Comparison of ENCODE assay signal across 25 mouse cellular contexts in genomic region chr1:186663412-186663811, GRCm38 (mm10). TPM values are rescaled to one million over a fixed set of nuclear protein-coding genes. Genes with fewer than 3 reads are reported as not detected.
A peak's percentile ranks its signal among the peaks of the same experiment; 100 is the strongest.
DNase-seq lines count a peak whose midpoint lies in the region; ATAC-seq and TF ChIP-seq lines count a peak whose summit lies in the region.
"Had no signal": no experiment of that assay in that cellular context is flagged by ENCODE, and none has a peak within 500 bp of the region (broad histone marks: within the 10 kb centered on the region; RNA-seq: fewer than 3 reads in every experiment).

No protein-coding gene starts in this region.

- no peaks in the 10 kb centered on the region for H3K27me3 ChIP-seq in heart, embryonic 12.5 days (replicated peaks)
- H3K27me3 ChIP-seq in lung, embryonic 14.5 days (ENCODE audit: insufficient read depth, low read length), result no peaks in the 10 kb centered on the region
- H3K27me3 ChIP-seq: embryonic facial prominence, embryonic 15.5 days; hindbrain, embryonic 15.5 days; limb, embryonic 12.5 days; stomach, embryonic 15.5 days had no signal

- no peak for TF ChIP-seq POLR2A in lung, adult 2 months (IDR thresholded peaks at IDR 0.05; ENCODE audit: borderline replicate concordance, extremely low read depth, low read depth, low read length)

- DNase-seq in heart, adult 9 months (ENCODE audit: low spot score in 2 of 2), result no peak
- peak; percentile 63 for DNase-seq in lung, embryonic 14.5 days
- no peak for DNase-seq in lung, adult 2 months
- peak; percentile 31 for DNase-seq in heart, postnatal 10 days
- DNase-seq in lung, postnatal 14 days, result peak; percentile 27
- DNase-seq in layer of hippocampus, adult 9-11 months, result no peak
- no peak for DNase-seq in gastrocnemius, adult 2 months
- DNase-seq: adrenal gland, postnatal 36 days; cerebellum, adult 11 months; cerebellum, adult 9-11 months; gastrocnemius, postnatal 25 days; kidney, adult 8-10 months; kidney, postnatal 25 days; layer of hippocampus, postnatal 36 days; thymus, postnatal 25 days had no signal

- peak overlapping the region; percentile 54 for H3K4me2 ChIP-seq in heart, embryonic 12.5 days
- H3K4me2 ChIP-seq in lung, embryonic 14.5 days, result no peak overlapping the region
- H3K4me2 ChIP-seq: embryonic facial prominence, embryonic 15.5 days; hindbrain, embryonic 15.5 days; limb, embryonic 12.5 days; midbrain, embryonic 11.5 days; stomach, embryonic 15.5 days had no signal

- ATAC-seq in heart, embryonic 12.5 days (ENCODE audit: insufficient number of reproducible peaks, low FRiP score), result peak; percentile 82
- peak; percentile 59; the same call in 1 of the 2 replicates for ATAC-seq in lung, embryonic 14.5 days (ENCODE audit: insufficient read depth)
- ATAC-seq: forebrain, embryonic 14.5 days had no signal

- H3K4me3 ChIP-seq in heart, embryonic 12.5 days, result 0 out of 2 replicates have a peak overlapping the region, but pooled peaks have one; percentile 13
- no peak overlapping the region for H3K4me3 ChIP-seq in lung, embryonic 14.5 days (ENCODE audit: low read depth, low read length)
- H3K4me3 ChIP-seq in lung, adult 2 months (replicated peaks; ENCODE audit: extremely low read depth, low read depth, low read length), result no peak overlapping the region
- no peak overlapping the region for H3K4me3 ChIP-seq in gastrocnemius, adult 2 months
- H3K4me3 ChIP-seq: embryonic facial prominence, embryonic 15.5 days; hindbrain, embryonic 15.5 days; layer of hippocampus, adult 2 months; limb, embryonic 12.5 days; stomach, embryonic 15.5 days had no signal

- H3K9ac ChIP-seq in heart, embryonic 12.5 days, result no peak overlapping the region; the same call in 1 of the 2 replicates
- no peak overlapping the region for H3K9ac ChIP-seq in lung, embryonic 14.5 days
- H3K9ac ChIP-seq: embryonic facial prominence, embryonic 15.5 days; hindbrain, embryonic 15.5 days; limb, embryonic 12.5 days; liver, embryonic 14.5 days; stomach, embryonic 15.5 days had no signal

- 11% methylated on average over 11 of the region's 11 CpGs for WGBS in heart, embryonic 12.5 days
- WGBS in lung, embryonic 14.5 days, result 52% methylated on average over 11 of the region's 11 CpGs
- WGBS in lung, adult 2 months, result 56% methylated on average over 11 of the region's 11 CpGs

- 0 out of 2 replicates have a peak, but pooled peaks cover 6% of the 10 kb centered on the region for H3K36me3 ChIP-seq in heart, embryonic 12.5 days
- H3K36me3 ChIP-seq in lung, embryonic 14.5 days (ENCODE audit: insufficient read depth), result peaks cover 7% of the 10 kb centered on the region; the same call in 1 of the 2 replicates
- H3K36me3 ChIP-seq: embryonic facial prominence, embryonic 15.5 days; hindbrain, embryonic 15.5 days; stomach, embryonic 15.5 days had no signal

- no peak for TF ChIP-seq CTCF in lung, embryonic 14.5 days (IDR thresholded peaks at IDR 0.05; ENCODE audit: low read depth)
- no peak for TF ChIP-seq CTCF in lung, adult 2 months (IDR thresholded peaks at IDR 0.05; ENCODE audit: insufficient read depth, low read length)
- TF ChIP-seq CTCF in gastrocnemius, adult 2 months (IDR thresholded peaks at IDR 0.05), result no peak

- H3K4me1 ChIP-seq in heart, embryonic 12.5 days (replicated peaks), result peaks cover 62% of the 10 kb centered on the region
- H3K4me1 ChIP-seq in lung, embryonic 14.5 days (ENCODE audit: insufficient read depth), result peaks cover 4% of the 10 kb centered on the region; the same call in 1 of the 2 replicates
- H3K4me1 ChIP-seq in lung, adult 2 months (ENCODE audit: control insufficient read depth, insufficient read depth, low read length), result no peaks in the 10 kb centered on the region
- H3K4me1 ChIP-seq: embryonic facial prominence, embryonic 15.5 days; stomach, embryonic 15.5 days had no signal

- intact Hi-C loops in heart, postnatal 10 days (cut with DNase I), result no loop called here
- intact Hi-C loops in gastrocnemius, adult 2 months (cut with DNase I), result no loop called here

- peak overlapping the region; percentile 83 for H3K27ac ChIP-seq in heart, embryonic 12.5 days (ENCODE audit: poor library complexity, severe bottlenecking)
- 0 out of 2 replicates have a peak overlapping the region, but pooled peaks have one; percentile 10 for H3K27ac ChIP-seq in lung, embryonic 14.5 days (ENCODE audit: low read depth)
- no peak overlapping the region for H3K27ac ChIP-seq in gastrocnemius, adult 2 months
- H3K27ac ChIP-seq: embryonic facial prominence, embryonic 15.5 days; hindbrain, embryonic 15.5 days; layer of hippocampus, adult 2 months; limb, embryonic 12.5 days; liver, embryonic 14.5 days; stomach, embryonic 15.5 days had no signal

- H3K9me3 ChIP-seq in heart, embryonic 12.5 days (replicated peaks), result no peaks in the 10 kb centered on the region
- no peaks in the 10 kb centered on the region for H3K9me3 ChIP-seq in lung, embryonic 14.5 days (ENCODE audit: low read depth, low read length)
- H3K9me3 ChIP-seq: embryonic facial prominence, embryonic 15.5 days; hindbrain, embryonic 15.5 days; limb, embryonic 12.5 days; stomach, embryonic 15.5 days had no signal

RNA-seq across cellular contexts. Expression of gene Tgfb2, which starts 42.4 kb away (rescaled TPM):
- polyA plus RNA-seq in heart, embryonic 12.5 days (2016; fragmentation: Nextera tagmentation; extraction: Ambion mirVana), result 69.0 and 74.2 TPM in 2 replicates
- polyA plus RNA-seq in lung, embryonic 14.5 days (2014; fragmentation: Nextera tagmentation; extraction: Ambion mirVana), result 83.9 and 86.5 TPM in 2 replicates
- 5.6 and 5.9 TPM in 2 replicates for polyA plus RNA-seq in lung, adult 2 months (2012; rRNA removed)
- total RNA-seq in heart, postnatal 10 days (2021), result 10 to 100 TPM; 14.7 to 16.7 TPM
- 10 to 100 TPM in 1 of 2 experiments, 1 to 10 TPM in 1; 6.5 to 14.1 TPM for total RNA-seq in gastrocnemius, adult 2 months (2021)
- total RNA-seq: common myeloid progenitor, adult 5-6 weeks had no signal

Comparison
In these comparisons a context has a peak if more than half of its experiments do, and no peak if none do; other contexts are left out.
1. DNase-seq: peak in lung, embryonic 14.5 days (single experiment), heart, postnatal 10 days (2 of 2) and lung, postnatal 14 days (single experiment); none in heart, adult 9 months (0 of 2), lung, adult 2 months (single experiment), layer of hippocampus, adult 9-11 months (single experiment) and gastrocnemius, adult 2 months (single experiment).
2. RNA of gene Tgfb2, which starts 42.4 kb away (polyA plus RNA-seq): 83.9 to 86.5 TPM in lung, embryonic 14.5 days and 69.0 to 74.2 TPM in heart, embryonic 12.5 days; 5.6 to 5.9 TPM in lung, adult 2 months; every median in the first group is over 10 times any median in the second.